Mouse (Mus musculus): ENCODE results near the gene Polr3h.

DNA sequence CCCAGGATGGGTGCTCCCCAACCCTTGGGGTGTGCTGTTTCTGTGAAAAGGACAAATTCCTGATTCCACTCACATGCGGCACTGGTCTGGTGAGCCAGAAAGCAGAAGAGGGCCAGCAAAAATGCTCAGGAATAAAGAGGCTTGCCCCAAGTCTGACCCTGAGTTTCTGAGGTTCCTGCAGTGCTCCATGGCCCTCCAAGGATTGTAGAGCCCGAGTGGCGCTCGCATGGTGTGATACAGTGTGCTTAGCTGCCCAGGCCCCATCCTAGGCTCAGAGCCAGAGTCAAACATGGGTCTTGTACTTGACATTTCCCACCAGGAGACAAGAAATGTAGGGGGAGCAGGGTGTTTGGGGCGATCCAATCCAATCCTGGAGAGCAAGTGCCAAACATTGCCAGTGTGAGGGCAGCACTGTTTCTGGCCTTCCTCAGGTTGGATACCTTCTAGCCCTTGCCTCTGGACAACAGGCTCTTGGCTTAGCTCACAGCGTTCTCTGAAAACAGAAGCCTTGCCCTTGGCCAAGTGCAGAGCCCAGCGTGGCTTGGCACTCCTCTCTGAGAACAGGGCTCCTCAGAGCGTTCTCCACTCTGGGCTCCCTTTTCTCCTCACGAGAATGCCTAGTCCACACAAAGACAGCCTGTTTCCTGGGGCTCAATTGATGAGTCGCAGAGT, 5.4 kb downstream of the Polr3h start:
- TF ChIP-seq ZC3H11A (IDR thresholded peaks at IDR 0.05; ENCODE audit: borderline replicate concordance, low read depth, low read length) (no peak), ZNF384 (IDR thresholded peaks at IDR 0.05; ENCODE audit: low read depth, low read length) (no peak)

Data from ES-E14 (cell line).